Mouse (Mus musculus) cerebral cortex, adult 2 months (tissue): Measurements from ENCODE around the gene Gpcpd1.

ENCODE experiments used
- WGBS: fragments of 180-500 bp; shearing (Covaris S2); methylation state at CpG from one replicate; pipeline ENCODE4 v1.1.7; 2018; 5-methylcytosine and 5-hydroxymethylcytosine counted together

Gpcpd1 gene

DNA sequence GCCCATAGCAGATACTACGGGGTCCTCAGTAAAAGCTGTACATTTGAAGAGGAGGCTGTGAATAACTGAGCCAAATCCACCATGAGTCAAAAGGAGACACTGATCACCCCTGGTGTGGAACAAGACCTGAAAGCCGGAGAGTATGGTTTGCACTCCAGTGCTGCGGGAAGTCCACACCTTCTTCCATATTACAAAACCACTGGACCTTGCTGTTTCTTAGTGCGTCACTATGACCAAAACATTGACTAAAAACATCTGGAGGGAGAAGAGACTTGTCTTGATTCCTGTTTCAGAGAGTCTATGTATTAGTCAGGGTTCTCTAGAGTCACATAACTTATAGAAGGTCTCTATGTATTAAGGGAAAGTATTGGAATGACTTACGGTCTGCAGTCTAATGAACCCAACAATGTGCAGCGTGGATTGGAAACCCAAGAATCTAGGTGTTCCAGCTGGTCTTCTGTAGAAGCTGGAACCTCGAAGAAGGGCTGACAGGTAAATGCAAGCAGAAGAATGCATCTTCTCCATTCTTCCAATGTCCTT, at the start of gene Gpcpd1:
TSS of gene Gpcpd1 (minus strand) at position 490 of the 540 bp plus-strand sequence.
- WGBS = 97% methylated on average over 7 of the region's 7 CpGs

GRCm38 (mm10) chr2:132636534-132636933, 49.0 kb upstream of the Gpcpd1 start:
- WGBS = 92% methylated on average over 1 of the region's 1 CpGs

GRCm38 (mm10) chr2:132628626-132629025, 41.1 kb upstream of the Gpcpd1 start:
- WGBS = 96% methylated on average over 2 of the region's 2 CpGs

DNA sequence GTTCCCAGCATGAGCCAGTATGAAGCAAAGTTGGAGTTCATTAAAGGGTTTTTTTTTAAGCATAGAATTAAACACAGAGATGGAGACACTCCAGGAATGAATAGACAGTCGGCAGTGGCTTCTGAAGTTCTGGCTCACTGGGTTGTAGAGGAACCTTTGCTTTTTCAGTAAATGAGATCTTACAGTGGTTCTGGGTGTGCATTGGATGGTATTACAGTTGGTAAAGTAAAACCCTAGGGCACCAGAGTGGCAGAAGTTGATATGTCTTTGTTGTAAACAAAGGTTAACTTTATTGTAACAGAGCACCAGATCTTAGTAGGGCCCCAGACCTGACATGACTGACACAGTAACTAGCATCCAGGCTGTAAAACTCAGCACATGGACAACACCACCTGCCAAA, 35.6 kb upstream of the Gpcpd1 start:
- WGBS = 63% methylated on average over 1 of the region's 1 CpGs

DNA sequence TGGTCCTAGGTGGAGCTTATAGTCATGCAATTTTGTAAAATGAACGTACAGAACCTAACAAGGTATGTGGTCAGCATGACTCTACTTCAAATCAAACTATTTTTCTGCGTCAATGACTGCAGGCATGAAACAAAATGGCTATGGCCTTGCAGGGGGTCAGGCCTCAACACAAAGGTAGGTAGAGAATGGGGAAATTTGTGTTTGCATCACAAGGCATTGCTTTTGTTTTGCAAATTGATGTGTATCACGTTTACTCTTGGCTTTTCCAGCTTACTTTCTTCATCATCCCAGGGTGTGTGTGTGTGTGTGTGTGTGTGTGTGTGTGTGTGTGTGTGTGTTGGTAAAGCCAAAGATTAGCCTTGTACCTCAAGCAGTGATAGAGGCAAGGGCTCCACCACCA, 30.2 kb upstream of the Gpcpd1 start:
- 70% methylated on average over 3 of the region's 3 CpGs for WGBS

GRCm38 (mm10) chr2:132613581-132614188, 26.2 kb upstream of the Gpcpd1 start:
- 28% methylated on average over 5 of the region's 5 CpGs for WGBS

DNA sequence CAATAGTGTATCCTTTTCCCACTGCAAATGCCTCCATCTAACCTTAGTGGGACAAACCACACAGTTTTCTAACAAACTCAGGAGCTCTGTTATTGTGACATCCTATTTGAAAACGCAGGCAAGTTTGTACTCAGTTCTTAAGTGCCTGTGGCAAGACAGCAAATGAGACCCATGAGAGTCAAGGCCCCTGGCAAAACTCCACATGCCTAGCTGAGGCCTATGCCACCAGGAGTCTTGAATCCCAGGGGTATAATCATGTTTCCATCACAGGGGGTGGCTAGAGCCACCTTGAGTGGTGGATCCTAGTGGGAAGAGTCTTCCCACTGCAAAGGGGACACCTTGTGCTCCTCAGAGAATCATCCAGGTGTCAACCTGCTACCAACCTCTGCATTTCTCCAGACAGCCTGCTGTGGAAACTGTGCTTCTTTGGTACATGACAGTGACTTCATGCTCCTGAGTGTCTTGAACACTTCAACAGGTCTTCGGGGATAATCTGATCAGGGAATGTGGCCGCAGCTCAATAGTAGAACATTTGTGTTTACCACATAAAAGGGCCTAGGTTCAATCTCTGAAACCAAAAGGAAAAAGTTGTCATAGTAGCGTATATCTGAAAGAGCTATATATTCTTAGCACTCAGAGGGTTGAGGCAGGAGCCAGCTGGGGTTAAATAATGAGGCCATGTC, 24.2 kb upstream of the Gpcpd1 start:
- WGBS = 95% methylated on average over 4 of the region's 4 CpGs

GRCm38 (mm10) chr2:132607141-132608093, 19.9 kb upstream of the Gpcpd1 start:
- 19% methylated on average over 10 of the region's 10 CpGs for WGBS

DNA sequence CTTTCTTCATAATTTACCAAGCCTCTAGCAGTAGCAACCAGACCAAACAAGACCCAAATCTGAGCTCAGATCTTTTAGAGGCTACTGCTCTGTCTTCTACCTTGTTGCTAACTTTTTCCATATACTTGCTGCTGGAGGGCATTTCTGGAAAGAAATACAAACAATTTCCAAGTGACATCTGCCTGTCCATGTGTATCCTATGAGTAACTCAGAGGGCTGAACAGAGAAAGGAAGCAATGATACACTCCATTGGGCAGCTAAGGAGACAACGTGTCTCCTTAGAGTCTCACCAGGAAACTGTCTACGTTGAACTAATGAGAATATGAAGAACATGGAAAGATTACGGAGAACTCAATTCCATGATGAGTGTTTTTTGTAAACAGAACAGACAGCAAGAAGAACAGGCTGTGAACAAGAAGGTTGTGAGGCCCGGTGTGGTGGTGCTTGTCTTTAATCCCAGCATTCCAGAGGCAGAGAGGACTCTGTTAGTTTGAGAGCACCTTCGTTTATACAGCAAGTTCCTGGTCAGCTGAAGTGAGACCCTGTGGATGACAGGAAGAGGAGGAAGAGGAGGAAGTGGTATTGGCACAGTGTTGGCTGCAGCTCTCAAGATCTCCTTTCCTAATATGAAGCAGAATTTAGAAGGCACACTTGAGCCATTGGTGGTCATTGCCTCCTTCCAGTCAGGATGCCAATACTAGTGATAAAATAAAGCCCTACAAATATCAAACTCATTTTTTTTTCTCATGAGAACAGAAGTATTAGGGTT, 18.4 kb upstream of the Gpcpd1 start:
- 74% methylated on average over 5 of the region's 5 CpGs for WGBS

DNA sequence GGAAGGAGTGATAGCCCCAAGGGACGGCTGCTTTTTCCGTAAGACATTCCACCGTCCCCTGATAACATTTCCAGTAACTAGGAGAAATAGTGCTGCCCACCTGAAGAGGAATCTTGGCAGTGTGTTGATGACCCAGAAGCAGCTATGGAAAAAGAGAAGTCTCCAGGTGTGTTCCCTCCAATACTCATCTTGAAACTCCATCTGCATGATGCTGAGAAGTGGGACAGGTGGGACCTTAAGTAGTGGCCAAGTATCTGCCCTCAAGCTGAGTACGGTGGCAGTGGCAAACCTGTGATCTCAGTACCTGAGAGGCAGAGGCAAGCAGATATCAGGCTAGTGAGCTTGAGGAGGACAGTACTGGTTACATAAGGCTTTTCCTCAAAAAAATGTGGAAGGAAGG, 17.4 kb upstream of the Gpcpd1 start:
- WGBS = 83% methylated on average over 4 of the region's 4 CpGs

DNA sequence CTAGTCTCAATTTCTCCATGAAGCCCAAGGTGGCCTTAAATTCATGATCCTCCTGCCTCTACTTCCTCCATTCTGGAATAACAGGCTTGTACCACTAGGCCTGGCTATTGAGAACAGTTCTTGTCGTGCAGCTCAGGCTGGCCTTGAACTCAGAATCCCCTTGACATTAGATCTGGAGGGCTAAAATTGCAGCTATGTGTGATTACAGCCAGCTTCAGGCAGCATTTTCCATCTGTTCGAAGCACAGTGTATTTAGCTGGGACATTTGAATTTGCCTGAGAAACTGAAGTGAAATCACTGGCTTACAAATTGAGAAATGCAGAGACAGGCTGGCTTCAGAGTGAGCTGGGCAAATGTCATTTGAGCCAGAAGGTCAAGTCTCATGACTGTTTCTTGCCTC, 16.2 kb upstream of the Gpcpd1 start:
- WGBS = 48% methylated on average over 2 of the region's 2 CpGs

DNA sequence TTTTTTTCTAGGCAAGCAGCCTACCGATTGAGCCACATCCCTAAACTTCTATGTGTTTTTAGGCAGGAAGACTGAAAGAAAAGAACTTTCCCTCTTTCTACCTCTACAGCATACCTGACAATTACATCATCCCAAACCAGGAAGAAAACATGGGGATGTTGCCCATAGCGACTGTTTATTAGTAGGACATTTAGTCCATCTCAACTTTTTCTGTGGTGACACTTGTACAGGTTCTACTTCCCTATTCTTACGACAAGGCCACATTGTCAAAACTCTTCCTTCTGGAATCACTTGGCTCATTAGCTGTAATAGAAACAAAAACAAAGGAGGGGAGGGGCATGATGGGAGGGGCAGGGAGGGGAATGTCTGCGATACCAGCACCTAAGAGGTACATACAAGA, 12.6 kb upstream of the Gpcpd1 start:
- 81% methylated on average over 4 of the region's 4 CpGs for WGBS

GRCm38 (mm10) chr2:132599127-132599526, 11.6 kb upstream of the Gpcpd1 start:
- 78% methylated on average over 6 of the region's 6 CpGs for WGBS

DNA sequence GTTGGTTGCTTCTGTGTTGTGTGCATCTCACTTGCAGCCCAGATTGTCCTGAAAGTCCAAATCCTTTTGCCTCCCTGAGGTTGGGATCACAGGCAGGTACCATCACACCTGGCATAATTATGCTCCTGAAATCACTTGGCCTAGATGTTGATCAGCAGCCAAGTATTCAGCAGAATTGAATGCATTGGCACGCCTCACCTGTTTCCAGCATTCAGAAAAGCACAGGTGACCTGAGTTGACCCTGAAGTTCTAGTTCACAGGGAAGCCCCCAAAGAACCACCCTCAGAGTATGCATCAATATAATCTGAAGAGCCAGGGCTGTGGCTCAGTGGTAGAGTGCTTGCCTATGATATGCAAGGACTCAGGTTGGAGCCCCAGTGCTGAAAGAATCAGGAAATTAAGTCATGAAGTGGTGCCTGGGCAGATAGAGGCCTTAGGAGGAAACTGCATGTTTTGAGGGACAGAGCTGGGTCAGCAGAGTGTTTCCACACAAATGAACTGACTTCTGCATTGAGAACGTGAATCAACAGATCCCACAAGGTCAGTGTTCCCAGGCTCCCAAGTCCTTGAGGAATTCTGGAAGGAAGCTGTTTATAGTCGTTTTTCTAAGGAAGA, 10.4 kb upstream of the Gpcpd1 start:
- 69% methylated on average over 3 of the region's 3 CpGs for WGBS

- WGBS = 48% methylated on average over 8 of the region's 8 CpGs
These were observed 9.7 kb upstream of the Gpcpd1 start for GRCm38 (mm10) chr2:132597226-132597625.

DNA sequence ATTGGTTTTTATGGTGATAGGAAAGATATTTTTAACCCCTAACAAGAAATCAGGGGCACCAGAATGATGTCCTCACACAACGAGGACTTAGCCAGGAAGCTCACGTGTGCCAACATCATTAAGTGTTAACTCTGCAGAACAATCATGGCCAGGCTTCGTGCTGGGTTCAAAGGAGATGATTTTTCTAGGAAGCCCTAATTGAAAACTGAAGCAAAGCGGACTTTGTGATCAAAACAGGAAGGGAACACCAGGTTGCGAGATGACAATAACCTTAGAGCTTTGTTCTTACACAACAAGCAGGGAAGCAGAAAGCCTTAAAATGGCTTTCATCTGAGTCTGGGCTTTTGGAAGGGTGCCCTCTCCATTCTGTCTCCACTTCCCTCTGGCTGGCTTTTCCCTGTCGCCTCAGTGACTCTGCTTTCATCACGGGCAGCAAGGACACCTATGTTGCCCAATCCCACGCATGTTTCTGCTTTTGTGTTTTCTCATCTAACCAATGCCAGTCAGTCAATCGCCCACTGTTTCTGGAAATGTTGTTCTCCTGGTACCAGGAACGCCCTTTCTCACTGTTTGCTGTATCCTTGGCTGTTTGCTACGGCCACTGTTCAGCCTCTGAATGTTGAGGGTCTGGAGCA, 8.2 kb upstream of the Gpcpd1 start:
- WGBS = 61% methylated on average over 11 of the region's 11 CpGs

GRCm38 (mm10) chr2:132592126-132592525, 4.6 kb upstream of the Gpcpd1 start:
- 86% methylated on average over 3 of the region's 3 CpGs for WGBS

- 89% methylated on average over 3 of the region's 3 CpGs for WGBS
These were observed 4.0 kb upstream of the Gpcpd1 start for GRCm38 (mm10) chr2:132591579-132591978.

- 70% methylated on average over 6 of the region's 6 CpGs for WGBS
These were observed 2.5 kb upstream of the Gpcpd1 start for GRCm38 (mm10) chr2:132589906-132590538.

DNA sequence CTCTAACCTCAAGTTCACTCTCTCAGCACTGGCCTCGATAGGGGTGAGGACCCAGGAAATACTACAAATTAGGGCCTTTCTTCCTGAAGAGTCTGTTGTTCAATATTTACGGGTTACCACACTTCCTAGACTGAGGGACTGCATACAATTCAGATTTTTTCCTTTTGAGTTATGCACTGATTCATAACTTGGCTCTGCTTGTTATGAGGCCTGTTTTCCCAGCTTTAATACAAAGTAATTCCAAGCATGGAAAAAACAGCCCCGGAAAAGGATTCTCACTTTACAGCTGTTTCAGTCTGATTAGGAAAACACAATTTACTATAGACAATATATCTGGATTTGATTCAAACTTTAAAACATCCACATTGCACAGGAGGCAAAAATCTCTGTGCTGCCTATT, 1.5 kb downstream of the Gpcpd1 start:
- 74% methylated on average over 3 of the region's 3 CpGs for WGBS
